Mouse (Mus musculus) cerebellum, adult 2 months (tissue): Measurements from ENCODE around the gene Mon1a. TPM values are rescaled to one million over a fixed set of nuclear protein-coding genes. Genes with fewer than 3 reads are reported as not detected.

Experiments
- DNase-seq, 2 experiments: peaks; one replicate each; pipeline ENCODE4 v3.0.0; 2021
- H3K27ac ChIP-seq: fragments of 200-500 bp; 2 replicates; pipeline ENCODE4 v1.5.1; 2012; ENCODE audit warnings: low read length, control low read depth, inconsistent platforms; ENCODE audit not compliant: insufficient read depth
- H3K27me3 ChIP-seq: fragments of 200-500 bp; 2 replicates; pipeline ENCODE4 v1.6.1; 2012; ENCODE audit warnings: inconsistent platforms, mild to moderate bottlenecking, low read length, moderate library complexity; ENCODE audit not compliant: control insufficient read depth, insufficient read depth
- H3K4me1 ChIP-seq: fragments of 200-500 bp; 2 replicates; pipeline ENCODE4 v1.6.1; 2011; ENCODE audit warnings: low read length; ENCODE audit not compliant: control insufficient read depth, insufficient read depth
- H3K4me3 ChIP-seq: fragments of 200-500 bp; replicated peaks from 2 replicates; pipeline ENCODE3; 2011; ENCODE audit warnings: mild to moderate bottlenecking, low read depth, low read length, control low read depth; ENCODE audit not compliant: insufficient read depth
- CTCF ChIP-seq: fragments of 200-500 bp; IDR thresholded peaks from 2 replicates; pipeline ENCODE4 v1.5.1; 2011; ENCODE audit warnings: low read depth, mild to moderate bottlenecking, control low read depth, low read length, moderate library complexity, borderline replicate concordance; ENCODE audit not compliant: insufficient read depth
- POLR2A ChIP-seq: fragments of 200-500 bp; IDR thresholded peaks from 2 replicates; pipeline ENCODE4 v1.6.1; 2011; ENCODE audit warnings: low read length, control low read depth, borderline replicate concordance; ENCODE audit not compliant: insufficient read depth
- WGBS: fragments of 180-500 bp; shearing (Covaris S2); methylation state at CpG from one replicate; pipeline ENCODE4 v1.1.7; 2018; 5-methylcytosine and 5-hydroxymethylcytosine counted together
- polyA plus RNA-seq: library from polyadenylated mRNA; depleted of rRNA; stranded (reverse); fragments of >200 nt; gene quantifications from 2 replicates; pipeline ENCODE4 v1.2.3, GENCODE M21; 2012; rRNA removed

The Mon1a gene
- polyA plus RNA-seq, 1 experiment: 34.4 TPM

GRCm38 (mm10) chr9:107947241-107948194 lies 59.6 kb downstream of the Mon1a start:
- TF ChIP-seq POLR2A (no peak), CTCF (no peak)
- 23% methylated on average over 31 of the region's 31 CpGs for WGBS
- H3K27me3 ChIP-seq: no peaks in the 10 kb centered on the region
- DNase-seq: peak; percentile 59 to 60
- peaks cover 4% of the 10 kb centered on the region; the same call in 1 of the 2 replicates for H3K4me1 ChIP-seq
- H3K4me3 ChIP-seq: peak overlapping the region; percentile 38
- H3K27ac ChIP-seq: no peak overlapping the region

GRCm38 (mm10) chr9:107949184-107949921 lies 61.4 kb downstream of the Mon1a start:
- Histone ChIP-seq H3K27me3 (no peaks in the 10 kb centered on the region), H3K4me1 (peaks cover 4% of the 10 kb centered on the region; the same call in 1 of the 2 replicates), H3K27ac (no peak overlapping the region), H3K4me3 (no peak overlapping the region)
- 83% methylated on average over 13 of the region's 13 CpGs for WGBS
- no peak for TF ChIP-seq POLR2A
- TF ChIP-seq CTCF: no peak
- DNase-seq: no peak

- no peak for DNase-seq
- Histone ChIP-seq H3K4me1 (peaks cover 4% of the 10 kb centered on the region; the same call in 1 of the 2 replicates), H3K27me3 (no peaks in the 10 kb centered on the region), H3K4me3 (peak within 1 kb of the TSS; percentile 75), H3K27ac (peak within 1 kb of the TSS; percentile 37)
- TF ChIP-seq CTCF (no peak), POLR2A (no peak)
- WGBS: 92% methylated on average over 10 of the region's 10 CpGs
Measured at GRCm38 (mm10) chr9:107949922-107950235, 61.9 kb downstream of the Mon1a start, which contains the start of gene Traip. TSS of gene Traip (plus strand) at chr9:107950136.

- peaks cover 4% of the 10 kb centered on the region; the same call in 1 of the 2 replicates for H3K4me1 ChIP-seq
- TF ChIP-seq CTCF (no peak), POLR2A (peak; percentile 84; the same call in 1 of the 2 replicates)
- peak overlapping the region; percentile 37 for H3K27ac ChIP-seq
- H3K4me3 ChIP-seq: peak overlapping the region; percentile 75
- H3K27me3 ChIP-seq: no peaks in the 10 kb centered on the region
- peak; percentile 90 to 91 for DNase-seq
- 12% methylated on average over 45 of the region's 45 CpGs for WGBS
Measured at GRCm38 (mm10) chr9:107950460-107951355, 62.8 kb downstream of the Mon1a start.

Other genes with a start within 250 kb of the Mon1a start
- gene Slc38a3, start 218.6 kb upstream of the Mon1a start, polyA plus RNA-seq: 145 and 152 TPM in 2 replicates
- 0.15 and 0.36 TPM in 2 replicates for gene Gnat1, start 208.4 kb upstream of the Mon1a start, polyA plus RNA-seq
- gene Sema3f, start 177.7 kb upstream of the Mon1a start, polyA plus RNA-seq: 30.4 and 31.8 TPM in 2 replicates
- gene Rbm5, start 117.2 kb upstream of the Mon1a start, polyA plus RNA-seq: 126 and 129 TPM in 2 replicates
- gene Rbm6, start 14.9 kb upstream of the Mon1a start, polyA plus RNA-seq: 64.5 and 66.4 TPM in 2 replicates
- gene Mst1r, start 18.7 kb downstream of the Mon1a start, polyA plus RNA-seq: 0.71 and 1.0 TPM in 2 replicates
- not detected in 2 replicates for gene Actl11, start 40.3 kb downstream of the Mon1a start, polyA plus RNA-seq
- gene Camkv, start 47.5 kb downstream of the Mon1a start, polyA plus RNA-seq: 20.2 and 25.1 TPM in 2 replicates
- gene Traip, start 62.0 kb downstream of the Mon1a start, polyA plus RNA-seq: 1.5 and 2.2 TPM in 2 replicates
- 8.0 and 10.0 TPM in 2 replicates for gene Uba7, start 87.4 kb downstream of the Mon1a start, polyA plus RNA-seq
- 0.20 and 0.38 TPM in 2 replicates for gene Gm20661, start 94.9 kb downstream of the Mon1a start, polyA plus RNA-seq
- gene Inka1, start 97.7 kb downstream of the Mon1a start, polyA plus RNA-seq: 4.1 and 5.7 TPM in 2 replicates
- 2.2 and 4.1 TPM in 2 replicates for gene Cdhr4, start 104.3 kb downstream of the Mon1a start, polyA plus RNA-seq
- 6.3 and 6.9 TPM in 2 replicates for gene Gm20662, start 108.2 kb downstream of the Mon1a start, polyA plus RNA-seq
- gene Ip6k1, start 114.3 kb downstream of the Mon1a start, polyA plus RNA-seq: 191 and 245 TPM in 2 replicates
- 16.5 and 28.7 TPM in 2 replicates for gene Gmppb, start 161.1 kb downstream of the Mon1a start, polyA plus RNA-seq
- gene Amigo3, start 165.0 kb downstream of the Mon1a start, polyA plus RNA-seq: 2.7 TPM in 2 replicates
- gene Mst1, start 192.3 kb downstream of the Mon1a start, polyA plus RNA-seq: 0.13 TPM in 1 of 2 replicates, not detected in the other
- 184 and 213 TPM in 2 replicates for gene Rnf123, start 195.2 kb downstream of the Mon1a start, polyA plus RNA-seq
- gene Apeh, start 206.5 kb downstream of the Mon1a start, polyA plus RNA-seq: 69.6 and 83.5 TPM in 2 replicates